Mouse (Mus musculus): ENCODE results near the gene Timm50. TPM values are rescaled to one million over a fixed set of nuclear protein-coding genes. Genes with fewer than 3 reads are reported as not detected.

The Timm50 gene
- polyA plus RNA-seq, 1 experiment from 2014 or later = 189 TPM

- no peak for ATAC-seq (ENCODE audit: low FRiP score)
- Histone ChIP-seq H3K4me3 (ENCODE audit: low read depth, low read length) (no peak overlapping the region), H3K4me1 (replicated peaks; ENCODE audit: control insufficient read depth, insufficient read depth, low read length) (peaks cover 5% of the 10 kb centered on the region; the same call in 1 of the 2 replicates), H3K9ac (ENCODE audit: low read depth, low read length) (no peak overlapping the region), H3K27me3 (ENCODE audit: control insufficient read depth, insufficient read depth, low read length) (no peaks in the 10 kb centered on the region), H3K4me2 (replicated peaks; ENCODE audit: low read depth, low read length) (no peak overlapping the region), H3K36me3 (ENCODE audit: control insufficient read depth, insufficient read depth, low read length) (peaks cover 12% of the 10 kb centered on the region), H3K9me3 (ENCODE audit: control insufficient read depth, low read length) (no peaks in the 10 kb centered on the region), H3K27ac (ENCODE audit: low read depth, low read length) (no peak overlapping the region)
- WGBS = 94% methylated on average over 2 of the region's 2 CpGs
- no peak for DNase-seq (ENCODE audit: low spot score)
Measured at GRCm38 (mm10) chr7:28353267-28353666, 41.4 kb upstream of the Timm50 start.

GRCm38 (mm10) chr7:28351676-28352191, 39.9 kb upstream of the Timm50 start:
- Histone ChIP-seq H3K27ac (ENCODE audit: low read depth, low read length) (no peak overlapping the region), H3K36me3 (ENCODE audit: control insufficient read depth, insufficient read depth, low read length) (peaks cover 12% of the 10 kb centered on the region), H3K27me3 (ENCODE audit: control insufficient read depth, insufficient read depth, low read length) (no peaks in the 10 kb centered on the region), H3K4me2 (replicated peaks; ENCODE audit: low read depth, low read length) (peak overlapping the region; percentile 91), H3K4me1 (replicated peaks; ENCODE audit: control insufficient read depth, insufficient read depth, low read length) (peaks cover 3% of the 10 kb centered on the region; the same call in 1 of the 2 replicates), H3K9me3 (ENCODE audit: control insufficient read depth, low read length) (no peaks in the 10 kb centered on the region), H3K9ac (ENCODE audit: low read depth, low read length) (peak overlapping the region; percentile 95), H3K4me3 (ENCODE audit: low read depth, low read length) (peak overlapping the region; percentile 64)
- DNase-seq (ENCODE audit: low spot score) = no peak
- 50% methylated on average over 4 of the region's 4 CpGs for WGBS
- no peak for ATAC-seq (ENCODE audit: low FRiP score)

GRCm38 (mm10) chr7:28350155-28350883, 38.4 kb upstream of the Timm50 start, which contains the start of gene Rps16:
TSS of gene Rps16 (plus strand) at chr7:28350652.
- Histone ChIP-seq H3K36me3 (ENCODE audit: control insufficient read depth, insufficient read depth, low read length) (peaks cover 12% of the 10 kb centered on the region), H3K4me3 (ENCODE audit: low read depth, low read length) (peak within 1 kb of the TSS; percentile 64), H3K27ac (ENCODE audit: low read depth, low read length) (peak within 1 kb of the TSS; percentile 72), H3K27me3 (ENCODE audit: control insufficient read depth, insufficient read depth, low read length) (no peaks in the 10 kb centered on the region), H3K4me1 (replicated peaks; ENCODE audit: control insufficient read depth, insufficient read depth, low read length) (peaks cover 3% of the 10 kb centered on the region; the same call in 1 of the 2 replicates), H3K4me2 (replicated peaks; ENCODE audit: low read depth, low read length) (peak within 1 kb of the TSS; percentile 91), H3K9me3 (ENCODE audit: control insufficient read depth, low read length) (no peaks in the 10 kb centered on the region), H3K9ac (ENCODE audit: low read depth, low read length) (peak within 1 kb of the TSS; percentile 95)
- DNase-seq (ENCODE audit: low spot score) = peak; percentile 99
- peak; percentile 96 for ATAC-seq (ENCODE audit: low FRiP score)
- under 1% methylated on average over 44 of the region's 50 CpGs for WGBS

- Histone ChIP-seq H3K4me1 (replicated peaks; ENCODE audit: control insufficient read depth, insufficient read depth, low read length) (peaks cover 3% of the 10 kb centered on the region; the same call in 1 of the 2 replicates), H3K9me3 (ENCODE audit: control insufficient read depth, low read length) (no peaks in the 10 kb centered on the region), H3K9ac (ENCODE audit: low read depth, low read length) (no peak overlapping the region), H3K36me3 (ENCODE audit: control insufficient read depth, insufficient read depth, low read length) (peaks cover 7% of the 10 kb centered on the region; the same call in 1 of the 2 replicates), H3K4me3 (ENCODE audit: low read depth, low read length) (no peak overlapping the region), H3K27me3 (ENCODE audit: control insufficient read depth, insufficient read depth, low read length) (no peaks in the 10 kb centered on the region), H3K27ac (ENCODE audit: low read depth, low read length) (no peak overlapping the region), H3K4me2 (replicated peaks; ENCODE audit: low read depth, low read length) (no peak overlapping the region)
- DNase-seq (ENCODE audit: low spot score) (no peak), ATAC-seq (ENCODE audit: low FRiP score) (no peak)
- 88% methylated on average over 7 of the region's 7 CpGs for WGBS
Measured at GRCm38 (mm10) chr7:28348601-28349000, 36.7 kb upstream of the Timm50 start.

GRCm38 (mm10) chr7:28347746-28348145, 35.9 kb upstream of the Timm50 start:
- 85% methylated on average over 3 of the region's 3 CpGs for WGBS
- ATAC-seq (ENCODE audit: low FRiP score) = no peak
- H3K4me1 ChIP-seq (replicated peaks; ENCODE audit: control insufficient read depth, insufficient read depth, low read length) = peaks cover 3% of the 10 kb centered on the region; the same call in 1 of the 2 replicates

GRCm38 (mm10) chr7:28344637-28345036, 32.8 kb upstream of the Timm50 start:
- DNase-seq (ENCODE audit: low spot score) = peak; percentile 87
- H3K27ac ChIP-seq (ENCODE audit: low read depth, low read length) = no peak overlapping the region
- H3K36me3 ChIP-seq (ENCODE audit: control insufficient read depth, insufficient read depth, low read length) = no peaks in the 10 kb centered on the region
- no peak for ATAC-seq (ENCODE audit: low FRiP score)
- no peak overlapping the region for H3K9ac ChIP-seq (ENCODE audit: low read depth, low read length)
- WGBS = 10% methylated on average over 4 of the region's 4 CpGs
- no peak overlapping the region for H3K4me3 ChIP-seq (ENCODE audit: low read depth, low read length)
- H3K4me1 ChIP-seq (replicated peaks; ENCODE audit: control insufficient read depth, insufficient read depth, low read length) = no peaks in the 10 kb centered on the region; the same call in 1 of the 2 replicates
- no peaks in the 10 kb centered on the region for H3K9me3 ChIP-seq (ENCODE audit: control insufficient read depth, low read length)
- H3K4me2 ChIP-seq (replicated peaks; ENCODE audit: low read depth, low read length) = no peak overlapping the region
- H3K27me3 ChIP-seq (ENCODE audit: control insufficient read depth, insufficient read depth, low read length) = no peaks in the 10 kb centered on the region

More at GRCm38 (mm10) chr7:28347746-28348145, 35.9 kb upstream of the Timm50 start:
- no peak for DNase-seq (ENCODE audit: low spot score)
- Histone ChIP-seq H3K9me3 (ENCODE audit: control insufficient read depth, low read length) (no peaks in the 10 kb centered on the region), H3K27ac (ENCODE audit: low read depth, low read length) (no peak overlapping the region), H3K36me3 (ENCODE audit: control insufficient read depth, insufficient read depth, low read length) (no peaks in the 10 kb centered on the region), H3K4me3 (ENCODE audit: low read depth, low read length) (no peak overlapping the region), H3K4me2 (replicated peaks; ENCODE audit: low read depth, low read length) (no peak overlapping the region), H3K9ac (ENCODE audit: low read depth, low read length) (no peak overlapping the region), H3K27me3 (ENCODE audit: control insufficient read depth, insufficient read depth, low read length) (no peaks in the 10 kb centered on the region)

- H3K9me3 ChIP-seq (ENCODE audit: control insufficient read depth, low read length) = no peaks in the 10 kb centered on the region
- no peaks in the 10 kb centered on the region for H3K27me3 ChIP-seq (ENCODE audit: control insufficient read depth, insufficient read depth, low read length)
- ATAC-seq (ENCODE audit: low FRiP score) = no peak
- no peak for DNase-seq (ENCODE audit: low spot score)
- H3K4me3 ChIP-seq (ENCODE audit: low read depth, low read length) = no peak overlapping the region
- no peaks in the 10 kb centered on the region for H3K4me1 ChIP-seq (replicated peaks; ENCODE audit: control insufficient read depth, insufficient read depth, low read length)
- 51% methylated on average over 7 of the region's 7 CpGs for WGBS
- H3K9ac ChIP-seq (ENCODE audit: low read depth, low read length) = no peak overlapping the region
- no peak overlapping the region for H3K4me2 ChIP-seq (replicated peaks; ENCODE audit: low read depth, low read length)
- H3K36me3 ChIP-seq (ENCODE audit: control insufficient read depth, insufficient read depth, low read length) = no peaks in the 10 kb centered on the region
- H3K27ac ChIP-seq (ENCODE audit: low read depth, low read length) = no peak overlapping the region
Measured at GRCm38 (mm10) chr7:28341381-28341780, 29.5 kb upstream of the Timm50 start.

- no peaks in the 10 kb centered on the region for H3K36me3 ChIP-seq (ENCODE audit: control insufficient read depth, insufficient read depth, low read length)
- no peaks in the 10 kb centered on the region for H3K27me3 ChIP-seq (ENCODE audit: control insufficient read depth, insufficient read depth, low read length)
- H3K4me3 ChIP-seq (ENCODE audit: low read depth, low read length) = peak overlapping the region; percentile 96
- no peaks in the 10 kb centered on the region for H3K9me3 ChIP-seq (ENCODE audit: control insufficient read depth, low read length)
- WGBS = 80% methylated on average over 19 of the region's 19 CpGs
- H3K27ac ChIP-seq (ENCODE audit: low read depth, low read length) = no peak overlapping the region
- H3K9ac ChIP-seq (ENCODE audit: low read depth, low read length) = peak overlapping the region; percentile 34; the same call in 1 of the 2 replicates
- ATAC-seq (ENCODE audit: low FRiP score) (peak; percentile 19; the same call in 1 of the 2 replicates), DNase-seq (ENCODE audit: low spot score) (peak; percentile 46)
- peak overlapping the region; percentile 46; the same call in 1 of the 2 replicates for H3K4me2 ChIP-seq (replicated peaks; ENCODE audit: low read depth, low read length)
- H3K4me1 ChIP-seq (replicated peaks; ENCODE audit: control insufficient read depth, insufficient read depth, low read length) = no peaks in the 10 kb centered on the region
Measured at GRCm38 (mm10) chr7:28339213-28339917, 27.5 kb upstream of the Timm50 start.

Data from hindbrain, embryonic 11.5 days (tissue).